Mouse (Mus musculus) adrenal gland, adult 2 months (tissue): Measurements from ENCODE around the gene Ggps1. TPM values are rescaled to one million over a fixed set of nuclear protein-coding genes. Genes with fewer than 3 reads are reported as not detected.
A peak's percentile ranks its signal among the peaks of the same experiment; 100 is the strongest.
"Not testable (repeated sequence)": the region's sequence is repeated elsewhere in the genome, so short reads cannot be mapped to it uniquely, and the experiment has no call there.

Experiments
- DNase-seq: peaks from one replicate; pipeline ENCODE4 v3.0.0; 2021
- polyA plus RNA-seq: library from polyadenylated mRNA; depleted of rRNA; stranded (reverse); fragments of >200 nt; gene quantifications from 2 replicates; pipeline ENCODE4 v1.2.3, GENCODE M21; 2012
- total RNA-seq, 2 experiments: library from RNA; stranded (reverse); gene quantifications; 2 replicates each; pipeline ENCODE4 v1.2.3; 2021

Ggps1 gene
- total and polyA plus RNA-seq, 3 experiments = 2.9 to 37.6 (median 37.4) TPM

GRCm38 (mm10) chr13:14038911-14039291 is 24.4 kb downstream of the Ggps1 start:
- DNase-seq = no peak

- DNase-seq = peak; percentile 62
Observed at GRCm38 (mm10) chr13:14035875-14036630, 27.2 kb downstream of the Ggps1 start.

GRCm38 (mm10) chr13:14035352-14035751 is 27.9 kb downstream of the Ggps1 start:
- DNase-seq = not testable (repeated sequence)

GRCm38 (mm10) chr13:14034073-14034348 is 29.3 kb downstream of the Ggps1 start:
- peak; percentile 30 for DNase-seq

- DNase-seq = no peak
Observed at GRCm38 (mm10) chr13:14033309-14034072, 29.8 kb downstream of the Ggps1 start.

- no peak for DNase-seq
Observed at GRCm38 (mm10) chr13:14026154-14026820, 37.0 kb downstream of the Ggps1 start.

GRCm38 (mm10) chr13:14025554-14025953 is 37.7 kb downstream of the Ggps1 start:
- DNase-seq = no peak

DNA sequence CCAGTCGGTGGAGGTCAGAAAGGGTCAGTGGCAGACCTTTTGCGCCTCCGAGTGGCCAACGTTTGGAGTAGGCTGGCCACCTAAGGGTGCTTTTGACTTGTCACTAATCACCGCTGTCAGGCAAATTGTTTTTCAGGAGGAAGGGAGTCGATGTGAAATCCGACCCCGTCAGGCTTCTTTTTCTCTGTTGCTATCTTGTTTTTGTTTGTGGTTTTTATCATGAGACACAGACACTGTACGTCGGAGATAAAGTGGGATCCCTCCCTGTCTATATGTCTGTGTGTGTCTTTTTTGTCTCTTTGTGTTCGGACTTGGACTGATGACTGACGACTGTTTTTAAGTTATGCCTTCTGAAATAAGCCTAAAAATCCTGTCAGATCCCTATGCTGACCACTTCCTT is 41.9 kb downstream of the Ggps1 start:
- not testable (repeated sequence) for DNase-seq

GRCm38 (mm10) chr13:14018852-14019251 is 44.4 kb downstream of the Ggps1 start:
- no peak for DNase-seq

DNA sequence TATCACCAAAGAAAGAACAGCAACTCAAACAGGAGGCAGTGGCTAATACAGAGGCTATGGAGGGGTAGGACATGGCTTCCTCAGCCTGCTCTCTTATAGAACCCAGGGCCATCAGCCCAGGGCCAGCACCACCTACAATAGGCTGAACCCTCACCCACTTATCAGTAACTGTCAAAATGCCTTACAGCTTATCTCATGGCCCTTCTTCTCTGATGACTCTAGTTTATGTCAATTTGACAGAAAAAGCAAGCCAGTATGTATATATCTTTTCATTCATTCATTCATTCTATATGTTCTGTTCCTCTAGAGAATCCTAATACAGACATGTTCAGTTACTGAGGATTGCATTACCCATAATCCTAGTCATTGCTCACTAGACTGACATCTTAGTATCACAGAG is 45.0 kb downstream of the Ggps1 start:
- DNase-seq = no peak

- DNase-seq = no peak
Observed at GRCm38 (mm10) chr13:14015609-14016008, 47.7 kb downstream of the Ggps1 start.

DNA sequence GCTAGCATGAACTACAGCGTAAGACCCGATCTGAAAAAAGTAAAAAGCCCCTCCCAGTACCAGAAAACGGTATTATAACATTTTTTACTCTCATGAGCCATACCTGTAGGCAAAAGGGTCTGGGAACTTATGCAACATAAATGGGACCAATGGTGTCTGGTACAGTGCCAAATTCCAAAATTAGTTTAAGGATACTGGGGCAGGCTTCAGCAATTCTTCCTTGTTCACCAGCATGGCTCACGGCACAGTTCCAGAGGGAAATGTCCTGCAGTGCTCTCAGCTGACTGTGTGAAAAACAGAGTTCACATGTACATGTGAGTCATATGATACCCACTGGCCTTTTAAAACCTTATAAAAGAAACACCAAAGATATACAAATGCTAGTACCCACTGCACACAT is 48.7 kb downstream of the Ggps1 start:
- DNase-seq = no peak

DNA sequence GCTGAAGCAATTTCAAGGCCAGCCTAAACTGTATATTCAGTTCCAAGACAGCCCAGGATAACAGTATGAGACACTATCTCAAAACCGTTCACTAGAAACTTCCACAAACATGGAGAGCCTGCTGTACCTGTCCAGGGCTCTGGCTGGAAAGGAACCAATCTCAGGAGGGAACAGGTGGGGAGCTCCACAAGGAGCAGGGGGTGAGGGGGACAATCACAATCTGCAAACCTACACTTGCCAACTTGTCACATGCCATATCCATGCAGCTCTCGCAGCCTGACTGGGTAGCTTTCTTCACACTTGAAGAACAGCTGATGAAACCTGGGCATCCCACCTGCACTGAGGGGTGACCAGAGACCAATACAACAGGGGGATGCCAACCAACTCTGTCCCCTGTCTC is 49.3 kb downstream of the Ggps1 start:
- DNase-seq = no peak

GRCm38 (mm10) chr13:14011454-14011995 is 51.8 kb downstream of the Ggps1 start:
- no peak for DNase-seq

GRCm38 (mm10) chr13:14006056-14006455 is 57.2 kb downstream of the Ggps1 start:
- no peak for DNase-seq

GRCm38 (mm10) chr13:14004999-14005398 is 58.3 kb downstream of the Ggps1 start:
- DNase-seq = no peak

DNA sequence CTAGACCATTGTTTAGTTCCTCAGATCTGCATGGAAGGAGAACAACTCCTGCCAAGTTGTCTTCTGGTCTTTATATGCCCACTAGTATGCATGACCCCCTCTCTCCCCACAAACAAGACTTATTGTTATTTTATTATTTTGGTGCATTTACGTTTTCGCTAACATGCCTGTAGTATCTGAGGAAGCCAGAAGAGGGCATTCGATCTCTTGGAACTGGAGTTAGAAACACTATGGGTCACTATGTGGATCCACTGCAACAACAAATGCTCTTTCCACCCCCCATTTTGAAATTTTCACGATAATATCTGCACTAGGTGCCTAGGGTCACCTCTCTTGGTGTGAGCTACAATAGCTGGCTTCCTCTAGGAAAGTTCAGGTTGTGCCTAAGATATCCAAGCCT is 59.2 kb downstream of the Ggps1 start:
- DNase-seq = peak; percentile 24

DNA sequence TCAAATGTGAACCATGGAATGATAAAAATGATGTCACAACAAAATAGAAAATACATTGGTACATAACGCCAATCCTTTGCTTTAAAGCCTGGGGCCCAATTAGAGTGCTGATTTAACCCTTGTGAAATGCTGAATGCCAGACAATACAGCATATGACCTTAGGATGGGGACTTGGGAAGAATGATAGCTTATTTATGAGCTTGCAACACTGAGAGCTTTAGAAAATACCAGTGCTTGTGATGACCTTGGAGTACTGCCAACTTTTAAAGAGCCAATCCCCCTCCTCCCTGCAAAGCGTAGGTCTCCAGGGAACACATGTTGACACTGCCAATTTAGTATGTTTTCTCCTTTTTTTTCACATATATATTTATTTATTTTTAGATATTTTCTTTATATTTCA is 60.6 kb downstream of the Ggps1 start:
- peak; percentile 56 for DNase-seq
